Mouse (Mus musculus) embryonic facial prominence, embryonic 11.5 days (tissue): Measurements from ENCODE around the gene Mavs. TPM values are rescaled to one million over a fixed set of nuclear protein-coding genes. Genes with fewer than 3 reads are reported as not detected.

Source experiments
- ATAC-seq: fragments of 200-750 bp; cut with Nextera tagmentation; replicated peaks from 2 replicates; pipeline ENCODE4 v1.8.0; 2017; ENCODE audit warnings: low read depth; ENCODE audit not compliant: insufficient number of reproducible peaks, low FRiP score, low TSS enrichment
- DNase-seq: peaks from one replicate; pipeline ENCODE4 v3.0.0-alpha.2; 2015; ENCODE audit warnings: low spot score
- H3K27ac ChIP-seq: fragments of 300-500 bp; sonication (generic); replicated peaks from 2 replicates; pipeline ENCODE4 v1.5.1; 2014; ENCODE audit warnings: mild to moderate bottlenecking, low read depth, low read length, control low read depth
- H3K27me3 ChIP-seq: fragments of 300-500 bp; sonication (generic); 2 replicates; pipeline ENCODE4 v1.6.1; 2014; ENCODE audit warnings: mild to moderate bottlenecking, low read length, moderate library complexity, mixed read lengths; ENCODE audit not compliant: control insufficient read depth, insufficient read depth
- H3K36me3 ChIP-seq: fragments of 300-500 bp; sonication (generic); replicated peaks from 2 replicates; pipeline ENCODE4 v1.6.1; 2014; ENCODE audit warnings: low read depth, mild to moderate bottlenecking, low read length, moderate library complexity, mixed read lengths; ENCODE audit not compliant: control insufficient read depth, insufficient read depth
- H3K4me1 ChIP-seq: fragments of 300-500 bp; sonication (generic); 2 replicates; pipeline ENCODE4 v1.6.1; 2014; ENCODE audit warnings: low read length, mixed read lengths; ENCODE audit not compliant: control insufficient read depth, insufficient read depth
- H3K4me2 ChIP-seq: fragments of 300-500 bp; sonication (generic); 2 replicates; pipeline ENCODE4 v1.6.1; 2014; ENCODE audit warnings: low read depth, mild to moderate bottlenecking, control low read depth, low read length, moderate library complexity
- H3K4me3 ChIP-seq: fragments of 300-500 bp; sonication (generic); 2 replicates; pipeline ENCODE4 v1.5.1; 2014; ENCODE audit warnings: low read depth, low read length, control low read depth
- H3K9ac ChIP-seq: fragments of 300-500 bp; sonication (generic); replicated peaks from 2 replicates; pipeline ENCODE4 v1.6.1; 2014; ENCODE audit warnings: mild to moderate bottlenecking, control low read depth, low read length
- H3K9me3 ChIP-seq: fragments of 300-500 bp; sonication (generic); replicated peaks from 2 replicates; pipeline ENCODE4 v1.6.1; 2016; ENCODE audit warnings: mild to moderate bottlenecking, low read length, inconsistent platforms, mixed read lengths; ENCODE audit not compliant: control insufficient read depth
- WGBS: fragments of 180-500 bp; shearing (Covaris S2); extraction: QIAGEN DNeasy Blood & Tissue Kit; methylation state at CpG from one replicate; pipeline ENCODE4 v1.1.7; 2014; 5-methylcytosine and 5-hydroxymethylcytosine counted together
- polyA plus RNA-seq: library from polyadenylated mRNA; unstranded; fragments of >200 nt; fragmentation: Nextera tagmentation; extraction: Ambion mirVana; gene quantifications from 2 replicates; pipeline ENCODE4 v1.2.1, GENCODE M21; 2014

Gene Mavs
- polyA plus RNA-seq, 1 experiment from 2014 or later: 13.3 TPM

GRCm38 (mm10) chr2:131191005-131191390 is 42.9 kb upstream of the Mavs start:
- no peak for DNase-seq
- no peaks in the 10 kb centered on the region for H3K9me3 ChIP-seq
- no peaks in the 10 kb centered on the region for H3K27me3 ChIP-seq
- H3K4me2 ChIP-seq: no peak overlapping the region
- H3K36me3 ChIP-seq: no peaks in the 10 kb centered on the region; the same call in 1 of the 2 replicates
- no peak for ATAC-seq
- no peak overlapping the region for H3K4me3 ChIP-seq
- no peak overlapping the region for H3K27ac ChIP-seq
- H3K9ac ChIP-seq: 0 out of 2 replicates have a peak overlapping the region, but pooled peaks have one; percentile 28
- WGBS: 73% methylated on average over 7 of the region's 7 CpGs
- H3K4me1 ChIP-seq: no peaks in the 10 kb centered on the region; the same call in none of the 2 replicates

GRCm38 (mm10) chr2:131196606-131197316 is 37.1 kb upstream of the Mavs start:
- no peaks in the 10 kb centered on the region for H3K27me3 ChIP-seq
- DNase-seq (no peak), ATAC-seq (no peak)
- H3K4me3 ChIP-seq: no peak overlapping the region
- H3K4me1 ChIP-seq: no peaks in the 10 kb centered on the region
- H3K4me2 ChIP-seq: no peak overlapping the region
- H3K9ac ChIP-seq: no peak overlapping the region
- no peaks in the 10 kb centered on the region for H3K9me3 ChIP-seq
- H3K36me3 ChIP-seq: no peaks in the 10 kb centered on the region; the same call in 1 of the 2 replicates
- 93% methylated on average over 16 of the region's 16 CpGs for WGBS
- no peak overlapping the region for H3K27ac ChIP-seq

DNA sequence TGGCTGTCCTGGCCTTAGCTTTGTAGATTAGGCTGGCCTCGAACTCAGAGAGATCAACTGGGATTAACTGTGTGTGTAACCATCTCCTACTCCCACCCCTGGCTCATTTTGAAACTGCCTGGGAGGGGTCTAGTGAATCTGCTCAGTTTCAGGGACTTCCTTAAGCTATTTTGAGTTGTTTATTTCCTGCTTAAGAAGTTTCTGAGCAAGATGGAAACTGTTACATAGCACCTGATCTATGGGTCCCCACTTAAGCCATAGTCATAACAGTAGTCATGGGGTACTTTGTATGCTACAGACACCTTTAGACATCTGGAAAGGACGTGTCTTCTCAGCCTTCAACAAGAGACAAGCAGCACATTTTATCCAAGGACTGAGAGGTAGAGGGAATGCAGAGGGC is 33.2 kb upstream of the Mavs start:
- no peak for DNase-seq
- no peak for ATAC-seq
- WGBS: 71% methylated on average over 2 of the region's 2 CpGs

DNA sequence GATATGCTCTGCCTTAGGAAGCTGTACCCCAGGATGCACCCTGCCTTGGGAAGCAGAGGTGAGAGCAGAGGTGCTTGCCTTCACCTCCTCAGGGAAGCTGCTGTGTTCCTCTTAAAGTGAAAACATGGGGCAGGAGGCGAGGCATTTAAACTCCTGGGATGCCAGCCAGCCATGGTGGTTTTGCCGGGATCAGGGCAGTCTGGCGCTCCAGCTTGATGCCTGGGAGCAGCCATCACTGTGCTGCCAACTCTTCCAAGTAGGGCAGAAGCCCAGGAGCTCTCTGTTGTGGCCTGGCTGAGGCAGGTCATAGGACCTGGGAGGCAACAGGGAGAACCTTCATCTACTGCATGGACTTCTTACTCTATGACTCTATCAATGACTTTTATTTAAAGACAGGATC is 32.6 kb upstream of the Mavs start:
- DNase-seq (no peak), ATAC-seq (no peak)
- Histone ChIP-seq H3K27me3 (no peaks in the 10 kb centered on the region), H3K4me2 (no peak overlapping the region), H3K9me3 (no peaks in the 10 kb centered on the region), H3K27ac (no peak overlapping the region), H3K9ac (no peak overlapping the region), H3K36me3 (no peaks in the 10 kb centered on the region), H3K4me3 (no peak overlapping the region), H3K4me1 (no peaks in the 10 kb centered on the region)
- WGBS: 88% methylated on average over 3 of the region's 3 CpGs

More for the DNA sequence above, 33.2 kb upstream of the Mavs start:
- Histone ChIP-seq H3K27me3 (no peaks in the 10 kb centered on the region), H3K4me2 (no peak overlapping the region), H3K9ac (no peak overlapping the region), H3K9me3 (no peaks in the 10 kb centered on the region), H3K27ac (no peak overlapping the region), H3K4me1 (no peaks in the 10 kb centered on the region), H3K4me3 (no peak overlapping the region), H3K36me3 (no peaks in the 10 kb centered on the region)

- H3K9me3 ChIP-seq: no peaks in the 10 kb centered on the region
- no peak overlapping the region for H3K27ac ChIP-seq
- H3K9ac ChIP-seq: no peak overlapping the region
- WGBS: 83% methylated on average over 6 of the region's 6 CpGs
- DNase-seq (no peak), ATAC-seq (no peak)
- H3K36me3 ChIP-seq: no peaks in the 10 kb centered on the region
- H3K4me1 ChIP-seq: no peaks in the 10 kb centered on the region
- no peak overlapping the region for H3K4me3 ChIP-seq
- no peak overlapping the region for H3K4me2 ChIP-seq
- no peaks in the 10 kb centered on the region for H3K27me3 ChIP-seq
These were observed 29.9 kb upstream of the Mavs start for GRCm38 (mm10) chr2:131203816-131204409.

DNA sequence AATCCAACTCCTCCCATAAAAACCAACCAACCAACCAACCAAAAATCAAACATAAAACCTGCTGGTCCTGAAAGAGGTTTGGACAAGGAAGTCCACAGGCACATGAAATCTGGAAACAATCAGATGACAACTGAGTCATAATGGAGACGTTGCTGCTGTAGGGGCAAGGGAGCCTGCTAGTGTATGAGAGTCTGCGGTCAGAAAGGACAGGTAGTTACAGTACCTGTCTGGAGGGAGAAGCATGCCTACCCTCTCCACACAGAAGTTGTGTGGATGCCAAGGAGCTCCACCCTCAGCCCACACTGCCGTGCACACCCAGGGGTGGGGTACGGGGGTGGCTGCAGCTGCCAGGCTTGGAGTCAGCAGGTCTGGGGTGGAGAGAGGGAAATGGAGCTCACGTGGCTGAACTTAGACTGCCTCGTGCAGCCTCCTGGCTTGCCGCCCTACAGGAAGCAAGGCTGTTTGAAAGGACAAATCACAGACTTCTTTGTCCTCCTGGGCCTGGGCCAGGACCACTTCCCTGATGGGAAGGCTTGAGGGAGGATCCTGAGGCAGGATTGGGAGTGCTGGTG is 29.4 kb upstream of the Mavs start:
- Histone ChIP-seq H3K36me3 (no peaks in the 10 kb centered on the region), H3K4me2 (no peak overlapping the region), H3K9ac (peak overlapping the region; percentile 29; the same call in 1 of the 2 replicates), H3K9me3 (no peaks in the 10 kb centered on the region), H3K4me1 (no peaks in the 10 kb centered on the region), H3K27me3 (no peaks in the 10 kb centered on the region), H3K27ac (no peak overlapping the region), H3K4me3 (no peak overlapping the region)
- DNase-seq (peak; percentile 37), ATAC-seq (0 out of 2 replicates have a peak, but pooled peaks have one; percentile 24)
- 41% methylated on average over 7 of the region's 7 CpGs for WGBS

DNA sequence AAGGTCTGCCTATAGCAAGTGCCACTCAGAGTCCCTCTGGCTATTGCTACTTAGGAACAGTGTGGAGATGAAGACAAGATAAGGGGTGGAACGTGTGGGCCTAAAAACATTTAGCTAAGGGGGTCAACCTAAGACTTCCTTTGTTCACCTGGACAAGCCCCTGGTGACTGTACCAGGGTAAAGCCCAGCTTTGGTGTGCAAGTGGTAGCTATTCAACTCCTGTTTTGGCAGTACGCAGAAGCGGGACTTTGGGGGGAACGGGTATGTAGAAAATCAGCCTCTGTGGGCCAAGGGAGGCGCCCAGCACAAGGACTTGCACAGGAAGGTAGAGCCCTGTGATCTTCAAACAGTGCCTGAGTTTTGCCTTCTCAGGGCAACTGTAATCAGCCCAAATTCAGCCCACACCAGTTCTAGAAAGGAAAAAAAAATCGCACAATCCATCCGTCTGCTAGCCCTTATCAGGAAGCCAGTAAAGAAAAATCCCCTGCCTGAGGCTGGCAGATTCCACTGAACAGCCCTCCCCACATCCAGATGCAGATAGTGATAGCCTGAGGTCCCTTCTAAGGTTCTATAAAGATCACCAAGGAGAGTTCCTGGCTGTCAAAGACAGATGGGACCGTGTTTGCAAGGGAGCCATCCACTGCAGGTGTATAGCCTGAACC is 28.2 kb upstream of the Mavs start:
- H3K4me3 ChIP-seq: no peak overlapping the region
- no peaks in the 10 kb centered on the region for H3K27me3 ChIP-seq
- WGBS: 86% methylated on average over 8 of the region's 8 CpGs
- H3K27ac ChIP-seq: no peak overlapping the region
- no peaks in the 10 kb centered on the region for H3K36me3 ChIP-seq
- ATAC-seq (no peak), DNase-seq (no peak)
- no peak overlapping the region for H3K4me2 ChIP-seq
- H3K4me1 ChIP-seq: no peaks in the 10 kb centered on the region
- no peak overlapping the region for H3K9ac ChIP-seq
- H3K9me3 ChIP-seq: no peaks in the 10 kb centered on the region

DNA sequence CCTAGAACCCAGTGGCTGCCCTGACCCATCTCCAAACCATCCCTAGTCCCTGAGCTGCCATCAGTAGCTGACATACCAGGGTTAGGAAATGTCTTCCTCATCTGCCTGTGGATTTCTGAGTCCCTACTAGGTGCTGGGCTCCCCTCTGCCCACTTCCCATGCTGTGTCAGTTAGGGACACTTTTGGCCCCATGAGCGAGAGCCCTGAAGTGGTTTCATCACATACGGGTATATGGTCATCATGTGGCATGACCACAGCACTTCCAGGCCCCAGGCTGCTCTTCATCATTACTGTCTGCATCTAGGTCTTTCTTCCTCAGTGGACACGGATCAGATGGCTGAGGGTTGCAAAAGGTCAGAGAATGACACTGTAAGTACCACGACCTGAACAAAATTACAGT is 27.1 kb upstream of the Mavs start, which contains the start of gene Ap5s1:
Gene Ap5s1, plus strand, starts transcription at position 301 of the 400 bp plus-strand sequence.
- no peaks in the 10 kb centered on the region for H3K27me3 ChIP-seq
- WGBS: 80% methylated on average over 4 of the region's 4 CpGs

More for the DNA sequence above, 27.1 kb upstream of the Mavs start, which contains the start of gene Ap5s1:
- H3K27ac ChIP-seq: no peak within 1 kb of the TSS
- H3K9me3 ChIP-seq: no peaks in the 10 kb centered on the region
- no peak within 1 kb of the TSS for H3K9ac ChIP-seq
- H3K4me2 ChIP-seq: no peak within 1 kb of the TSS
- H3K4me3 ChIP-seq: no peak within 1 kb of the TSS
- no peak for ATAC-seq
- H3K4me1 ChIP-seq: peaks cover 3% of the 10 kb centered on the region
- H3K36me3 ChIP-seq: no peaks in the 10 kb centered on the region
- DNase-seq: no peak
